13 mouse cellular contexts compared by ENCODE assay signal in the genomic region with DNA sequence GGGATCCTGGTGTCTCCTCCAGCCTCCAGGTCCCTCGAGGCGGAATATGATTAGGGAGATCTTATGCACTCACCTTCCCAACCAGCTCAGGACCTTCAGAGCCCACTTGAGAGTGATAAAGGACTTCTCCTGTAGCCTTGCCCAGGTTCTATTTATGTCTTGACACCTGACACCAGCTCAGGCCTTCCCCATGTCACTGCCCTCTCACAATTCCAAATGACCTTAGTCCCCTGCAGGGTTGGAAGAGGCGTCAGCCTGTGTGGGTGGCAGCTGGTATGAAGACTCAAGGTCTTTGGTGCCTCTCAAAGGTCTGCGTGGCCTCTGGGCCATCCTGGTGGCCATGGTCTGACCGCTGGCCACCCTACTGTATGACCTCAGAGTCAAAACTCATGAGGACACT.
"Had no signal": no experiment of that assay in that cellular context is flagged by ENCODE, and none has a peak within 500 bp of the region (broad histone marks: within the 10 kb centered on the region; RNA-seq: fewer than 3 reads in every experiment).

No protein-coding gene starts in this region.

- H3K9ac ChIP-seq: liver, embryonic 14.5 days; midbrain, embryonic 13.5 days; neural tube, embryonic 15.5 days had no signal

- H3K9me3 ChIP-seq: limb, embryonic 10.5 days; neural tube, embryonic 15.5 days had no signal

- ATAC-seq: midbrain, embryonic 13.5 days had no signal

- H3K4me3 ChIP-seq: left cerebral cortex, adult 2 months; limb, embryonic 10.5 days; midbrain, embryonic 13.5 days; myocyte; neural tube, embryonic 15.5 days had no signal

- H3K36me3 ChIP-seq: limb, embryonic 10.5 days; midbrain, embryonic 13.5 days; neural tube, embryonic 15.5 days had no signal

- DNase-seq: kidney, adult 8-10 months; kidney, postnatal 25 days; lung, postnatal 36 days; right cerebral cortex, adult 18-20 months; right cerebral cortex, postnatal 25 days; thymus, postnatal 4 days had no signal

- H3K27ac ChIP-seq: left cerebral cortex, adult 2 months; limb, embryonic 10.5 days; liver, embryonic 14.5 days; midbrain, embryonic 13.5 days; neural tube, embryonic 15.5 days; stomach, postnatal 0 days had no signal

- H3K4me1 ChIP-seq: midbrain, embryonic 13.5 days; neural tube, embryonic 15.5 days had no signal

- H3K4me2 ChIP-seq: midbrain, embryonic 13.5 days; neural tube, embryonic 15.5 days had no signal

- H3K27me3 ChIP-seq: midbrain, embryonic 13.5 days; neural tube, embryonic 15.5 days had no signal
